Mouse (Mus musculus): ENCODE measurements around the gene Tnnt3.

Tnnt3 gene

DNA sequence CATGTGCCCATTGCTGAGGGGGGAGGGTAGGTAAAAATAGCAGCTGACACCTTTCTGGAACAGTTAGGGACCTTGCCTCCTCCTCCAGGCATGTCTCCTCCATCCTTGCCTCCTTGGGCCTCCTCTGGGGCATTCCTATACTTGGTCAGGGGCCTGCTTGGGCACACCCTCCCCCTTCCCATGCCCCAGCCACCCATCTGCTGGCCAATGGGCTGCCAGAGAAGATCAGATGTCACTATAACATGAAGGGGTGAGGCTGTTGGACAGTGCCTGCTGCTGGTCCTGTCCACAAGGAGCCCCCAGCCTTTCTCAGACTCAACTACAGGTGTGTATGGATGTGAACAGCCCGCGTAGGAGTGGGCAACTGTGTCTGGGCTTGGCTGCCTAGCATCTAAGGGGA, at the start of gene Tnnt3:
Gene Tnnt3 (plus strand): TSS at position 262 of the 400 bp plus-strand sequence.
- DNase-seq (ENCODE audit: low read depth) = no peak

DNA sequence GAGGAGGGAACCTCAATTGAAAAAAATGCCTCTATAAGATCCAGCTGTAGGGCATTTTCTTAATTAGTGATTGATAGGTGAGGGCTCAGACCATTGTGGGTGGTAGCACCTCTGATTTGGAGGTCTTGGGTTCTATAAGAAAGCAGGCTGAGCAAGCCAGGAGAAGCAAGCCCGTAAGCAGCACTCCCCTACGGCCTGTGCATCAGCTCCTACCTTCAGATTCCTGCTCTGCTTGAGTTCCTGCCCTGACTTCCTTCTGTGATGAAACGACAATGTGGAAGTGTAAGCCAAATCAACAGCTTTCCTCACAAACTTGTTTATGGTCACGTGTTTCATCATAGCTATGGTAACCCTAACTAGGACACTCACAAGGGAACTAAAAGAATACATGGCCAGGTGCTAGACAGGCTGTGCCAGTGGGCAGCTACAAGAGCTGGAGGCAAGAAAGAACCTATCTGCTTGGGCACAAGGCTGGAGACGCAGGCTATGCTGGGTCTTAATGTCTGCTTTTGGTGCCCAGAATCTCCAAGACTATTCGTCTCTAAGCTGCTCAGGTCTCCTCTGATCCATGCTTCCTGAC, 49.5 kb upstream of the Tnnt3 start:
- DNase-seq (ENCODE audit: low read depth) = no peak

DNA sequence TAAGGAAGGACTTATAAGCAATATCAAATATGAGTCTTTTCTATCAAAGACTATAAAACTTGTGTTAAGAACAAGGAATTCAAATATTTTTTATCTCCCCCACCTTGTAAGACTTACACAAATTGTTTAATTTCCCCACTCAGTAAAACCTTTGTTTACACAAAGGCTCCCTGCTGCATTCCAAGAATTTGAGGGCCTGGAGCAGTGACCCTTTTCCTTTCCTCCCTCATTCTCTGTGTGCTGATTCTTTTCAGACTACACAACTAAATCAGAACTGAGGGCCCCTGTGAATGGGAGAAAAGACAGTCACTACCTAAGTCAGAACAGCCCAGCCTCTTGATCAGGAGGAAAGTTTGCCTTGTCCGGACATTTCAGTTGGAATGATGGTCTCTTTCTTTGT, 43.9 kb upstream of the Tnnt3 start:
- DNase-seq (ENCODE audit: low read depth) = no peak

DNA sequence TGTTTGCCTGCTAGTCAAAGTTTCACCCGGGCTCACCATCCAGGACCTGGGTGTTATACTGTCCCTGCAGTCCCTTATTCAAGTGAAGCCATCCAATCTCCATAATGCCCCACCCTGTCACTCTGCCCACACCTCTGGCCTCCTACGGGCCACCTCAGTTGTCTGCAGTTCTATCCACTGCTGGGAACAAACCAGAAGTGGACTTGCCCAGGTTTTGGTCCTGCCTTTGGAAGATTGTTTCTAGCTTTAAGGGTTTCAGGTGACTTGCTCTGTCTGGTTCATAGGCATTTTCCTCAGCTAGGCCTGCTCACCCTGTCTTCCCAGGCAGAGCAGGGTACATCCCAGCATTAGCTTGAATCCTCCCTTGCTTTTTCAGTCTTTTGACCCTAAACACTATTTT, 43.4 kb upstream of the Tnnt3 start:
- no peak for DNase-seq (ENCODE audit: low read depth)

- no peak for DNase-seq (ENCODE audit: low read depth)
Measured at GRCm38 (mm10) chr7:142456806-142457205, 41.8 kb upstream of the Tnnt3 start.

DNA sequence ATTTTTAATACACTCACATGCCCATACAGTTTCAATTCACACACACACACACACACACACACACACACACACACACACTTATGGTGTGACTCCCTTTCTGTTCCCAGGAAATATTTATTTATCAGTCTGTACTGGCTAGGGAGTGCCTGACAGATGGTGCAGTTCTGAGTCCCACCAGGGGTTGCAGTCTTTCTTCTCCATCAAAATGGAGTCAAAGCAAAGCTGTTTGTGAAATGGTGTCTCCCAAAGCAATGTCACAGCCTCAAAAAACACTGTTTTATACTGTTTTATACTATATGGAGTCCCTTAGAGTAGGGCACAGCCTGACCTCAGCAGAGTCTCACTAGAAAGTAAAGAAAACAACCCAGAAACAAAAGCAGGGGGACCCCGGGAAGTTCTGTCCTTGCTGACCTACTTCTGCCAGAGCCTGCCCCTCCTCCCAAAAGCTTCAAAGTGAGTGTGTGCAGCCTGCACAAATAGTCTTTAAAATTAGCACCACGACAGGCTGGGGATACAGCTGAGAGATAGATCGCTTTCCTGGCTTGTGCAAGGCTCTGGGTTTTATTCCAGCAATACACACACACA, 41.3 kb upstream of the Tnnt3 start:
- peak; percentile 47 for DNase-seq (ENCODE audit: low read depth)

DNA sequence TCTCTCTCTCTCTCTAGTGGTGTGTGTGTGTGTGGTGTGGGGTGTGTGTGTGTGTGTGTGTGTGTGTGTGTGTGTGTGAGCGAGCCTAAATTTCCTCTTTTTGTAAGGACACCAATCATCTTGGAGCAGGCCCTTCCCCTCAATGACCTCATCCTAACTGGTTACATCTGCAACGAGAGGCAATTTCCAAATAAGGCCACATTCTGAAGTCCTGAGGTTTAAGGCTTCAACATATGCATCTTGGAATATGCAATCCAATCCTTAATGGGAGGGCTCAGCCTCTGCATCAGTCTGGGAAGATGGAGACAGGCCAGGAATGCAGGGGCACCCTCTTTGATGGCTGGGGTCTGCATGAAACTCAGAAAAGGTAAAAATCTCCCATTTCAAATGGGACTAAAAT, 40.6 kb upstream of the Tnnt3 start:
- DNase-seq (ENCODE audit: low read depth) = peak; percentile 93

DNA sequence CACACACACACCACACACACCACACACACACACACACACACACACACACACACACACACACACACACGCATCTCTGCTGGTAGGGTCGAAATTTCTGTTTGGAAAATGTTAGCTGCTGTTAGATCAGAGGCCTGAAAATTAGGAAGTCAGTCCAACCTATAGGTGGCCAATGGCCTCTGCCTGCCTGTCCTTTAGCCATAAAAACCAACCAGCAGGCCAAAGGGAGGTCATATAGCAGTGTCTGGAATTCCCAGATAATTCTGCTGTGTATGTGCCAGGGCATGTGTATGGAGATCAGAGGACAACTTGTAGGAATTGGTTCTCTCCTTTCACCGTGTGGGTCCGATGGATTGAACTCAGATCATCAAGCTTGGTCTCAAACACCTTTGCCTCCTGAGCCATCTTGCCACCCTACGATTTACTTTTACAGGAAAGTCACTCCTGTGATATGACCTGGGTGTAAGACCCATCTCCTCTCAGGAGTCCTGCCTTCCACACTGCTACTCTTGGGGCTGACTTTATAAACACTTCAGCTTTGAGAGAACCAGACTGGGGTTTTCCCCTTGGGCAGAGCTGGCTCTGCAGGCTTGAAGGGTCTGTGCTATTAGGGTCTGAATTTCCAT, 39.8 kb upstream of the Tnnt3 start:
- DNase-seq (ENCODE audit: low read depth) = no peak

GRCm38 (mm10) chr7:142459299-142459691, 39.3 kb upstream of the Tnnt3 start:
- DNase-seq (ENCODE audit: low read depth) = no peak

GRCm38 (mm10) chr7:142460636-142461077, 38.0 kb upstream of the Tnnt3 start, which contains the start of gene Lsp1:
Gene Lsp1, plus strand, starts transcription at chr7:142460809.
- no peak for DNase-seq (ENCODE audit: low read depth)

DNA sequence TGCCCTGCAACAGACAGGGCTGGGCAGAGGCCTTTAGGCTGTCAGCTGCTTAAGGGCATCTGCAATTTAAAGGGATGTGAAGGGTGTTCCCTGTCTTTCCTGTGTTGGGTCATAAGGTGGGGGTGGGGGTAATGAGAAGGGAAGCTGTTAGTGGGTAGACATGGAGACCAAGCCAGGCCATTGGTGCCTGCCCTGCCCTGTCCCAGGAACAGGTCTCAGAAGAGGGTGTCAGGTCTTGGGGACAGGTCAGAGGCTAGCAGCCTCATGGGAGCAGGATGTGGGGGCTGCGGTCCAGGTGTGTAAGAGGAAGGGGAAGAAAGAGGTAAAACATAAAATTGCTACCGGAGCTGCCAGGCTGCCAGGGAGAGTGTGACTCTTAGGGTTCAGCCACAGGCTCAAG, 37.2 kb upstream of the Tnnt3 start:
- DNase-seq (ENCODE audit: low read depth) = no peak

DNA sequence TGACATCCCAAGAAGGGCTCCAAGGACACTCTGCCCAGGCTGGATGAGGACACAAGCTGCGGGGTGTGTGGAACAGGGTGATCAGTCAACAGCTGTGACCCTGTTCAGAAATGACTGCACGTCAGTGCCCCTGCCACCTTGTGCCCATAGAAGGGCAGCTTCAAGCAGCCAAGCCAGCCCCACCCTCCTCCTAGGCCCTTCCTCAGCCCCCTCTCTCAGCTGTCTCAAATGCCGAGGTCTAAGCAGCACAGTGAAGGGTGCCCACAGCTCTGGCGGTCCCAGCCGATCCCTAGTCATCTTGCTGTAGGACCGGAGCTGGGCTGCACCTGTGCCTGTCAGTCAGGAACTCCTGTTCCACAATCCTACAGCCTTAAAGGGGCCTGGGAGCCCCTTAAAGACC, 36.4 kb upstream of the Tnnt3 start:
- DNase-seq (ENCODE audit: low read depth) = no peak

- no peak for DNase-seq (ENCODE audit: low read depth)
Measured at GRCm38 (mm10) chr7:142462594-142463078, 36.0 kb upstream of the Tnnt3 start.

DNA sequence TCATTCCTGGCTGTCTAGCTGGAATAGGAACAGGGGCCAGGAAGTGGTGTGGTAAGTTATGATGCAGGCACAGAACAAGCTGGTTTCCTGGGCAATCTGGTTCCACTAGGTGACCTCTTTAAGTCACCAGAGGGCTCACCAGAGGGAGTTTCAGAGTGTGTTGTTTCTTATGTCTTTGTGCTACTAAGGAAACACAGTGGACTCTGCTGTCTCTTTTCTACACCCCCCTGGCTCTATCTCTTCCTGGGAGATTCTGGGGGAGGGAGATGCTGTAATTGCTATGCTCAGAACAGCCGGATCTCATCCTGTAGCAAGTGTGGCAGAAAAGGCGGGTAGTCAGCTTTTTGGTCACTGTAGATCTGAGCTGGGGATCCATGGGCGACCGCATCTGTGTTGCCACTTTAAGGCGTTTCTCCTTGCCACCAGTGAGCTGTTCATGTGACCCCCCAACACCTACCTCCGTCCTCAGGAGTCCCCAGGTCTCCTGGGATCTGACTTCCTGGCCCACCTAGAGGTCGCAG, 28.4 kb upstream of the Tnnt3 start:
- no peak for DNase-seq (ENCODE audit: low read depth)

- peak; percentile 59 for DNase-seq (ENCODE audit: low read depth)
Measured at GRCm38 (mm10) chr7:142470808-142471413, 27.7 kb upstream of the Tnnt3 start.

GRCm38 (mm10) chr7:142471414-142471861, 27.2 kb upstream of the Tnnt3 start:
- no peak for DNase-seq (ENCODE audit: low read depth)

DNA sequence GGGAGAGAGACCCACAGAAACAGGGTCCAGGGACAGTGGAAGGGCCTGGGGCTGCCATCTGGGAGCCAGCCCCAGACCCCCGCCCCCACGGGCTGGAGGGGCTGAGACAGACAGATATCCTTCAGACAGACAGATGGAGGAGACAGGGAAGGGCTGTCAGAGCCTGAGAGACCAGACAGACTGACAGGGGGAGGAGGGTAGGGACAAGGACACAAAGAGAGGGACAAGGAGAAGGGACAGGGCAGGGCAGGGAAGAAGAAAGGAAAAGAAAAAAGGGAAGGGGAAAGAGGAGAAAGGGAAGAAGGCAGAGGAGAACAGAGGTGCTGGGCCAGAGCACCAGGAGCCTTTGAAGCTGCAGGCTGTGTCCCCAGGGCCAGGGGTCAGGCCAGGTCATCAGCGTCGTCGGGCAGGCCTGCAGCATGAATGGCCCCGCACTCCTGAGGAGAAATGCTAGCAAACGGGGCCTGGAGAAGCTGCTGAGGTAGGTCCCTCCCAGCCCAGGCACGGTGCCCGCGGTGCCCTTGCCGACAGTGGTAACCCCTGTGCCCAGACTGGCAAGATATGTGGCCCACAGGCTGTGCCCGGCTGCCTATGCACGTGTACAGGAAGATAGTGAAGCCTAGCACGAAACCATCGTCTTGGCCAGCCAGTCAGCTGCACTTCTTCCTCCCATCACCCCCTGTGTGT, 26.6 kb upstream of the Tnnt3 start:
- DNase-seq (ENCODE audit: low read depth) = no peak

GRCm38 (mm10) chr7:142472936-142473335, 25.7 kb upstream of the Tnnt3 start:
- no peak for DNase-seq (ENCODE audit: low read depth)

DNA sequence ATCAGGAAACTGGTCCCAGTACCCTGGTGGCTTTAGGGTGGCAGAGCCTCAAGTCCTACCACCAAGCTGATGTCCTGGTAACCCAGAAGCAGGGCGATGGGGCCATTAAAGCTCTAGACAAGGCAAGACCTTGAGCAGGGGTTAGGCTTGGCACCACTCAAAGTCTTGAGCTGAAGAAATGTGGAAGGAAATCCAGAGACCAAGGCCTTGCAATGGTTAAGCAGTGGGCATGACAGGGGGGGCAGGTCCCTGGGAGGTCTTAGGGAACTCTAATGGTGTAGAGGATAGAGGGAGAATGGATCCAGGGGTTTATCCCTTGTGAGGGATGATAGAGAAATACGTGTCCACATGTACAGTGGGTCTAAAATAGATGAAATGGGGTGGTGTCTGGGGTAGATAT, 25.2 kb upstream of the Tnnt3 start:
- no peak for DNase-seq (ENCODE audit: low read depth)

DNA sequence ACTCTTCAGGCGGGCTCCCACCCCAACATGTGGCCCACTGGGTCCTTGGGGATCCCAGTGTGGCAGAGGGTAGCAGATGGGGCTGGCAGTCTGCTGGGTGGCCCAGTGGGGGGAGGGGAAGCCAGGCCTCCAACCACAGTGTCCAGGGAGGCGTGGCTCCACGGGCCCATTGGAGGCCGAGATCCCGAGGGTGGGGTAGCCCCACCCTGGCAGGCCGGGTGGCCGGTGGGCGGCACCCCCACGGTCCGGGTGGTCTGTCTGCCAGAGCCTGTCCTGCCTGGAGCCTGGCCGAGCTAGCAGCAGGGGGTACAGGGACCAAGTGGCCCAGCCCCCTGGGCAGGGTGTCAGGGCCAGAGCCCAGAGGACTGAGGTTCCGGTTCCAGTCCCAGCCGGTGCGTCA, 23.8 kb upstream of the Tnnt3 start:
- no peak for DNase-seq (ENCODE audit: low read depth)

DNA sequence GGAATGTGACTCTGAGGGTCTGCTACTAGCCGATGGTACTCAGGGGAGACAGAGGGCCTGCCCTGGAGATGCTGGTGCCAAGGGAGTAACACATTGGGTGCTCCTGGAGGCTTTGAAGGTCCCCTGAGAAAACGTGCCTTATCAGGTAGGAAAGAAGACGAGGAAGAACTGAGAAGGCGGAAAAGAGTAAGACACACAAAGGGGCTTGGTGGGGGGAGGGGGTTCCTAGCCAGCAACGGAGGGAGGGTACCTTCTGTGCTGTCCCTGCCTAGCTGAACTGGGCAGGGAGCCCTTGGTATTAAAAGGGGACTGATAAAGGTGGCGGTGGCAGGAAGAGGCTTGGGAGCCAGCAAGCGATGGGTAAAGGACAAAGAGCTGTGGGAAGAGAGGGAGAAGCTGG, 23.0 kb upstream of the Tnnt3 start:
- no peak for DNase-seq (ENCODE audit: low read depth)

- DNase-seq (ENCODE audit: low read depth) = no peak
Measured at GRCm38 (mm10) chr7:142476271-142476670, 22.4 kb upstream of the Tnnt3 start.
